Mouse (Mus musculus) lung, postnatal 14 days (tissue): ENCODE results near the gene Slc22a3.

Experiments used
- DNase-seq: peaks from one replicate; pipeline ENCODE4 v3.0.0; 2021

The Slc22a3 gene

DNA sequence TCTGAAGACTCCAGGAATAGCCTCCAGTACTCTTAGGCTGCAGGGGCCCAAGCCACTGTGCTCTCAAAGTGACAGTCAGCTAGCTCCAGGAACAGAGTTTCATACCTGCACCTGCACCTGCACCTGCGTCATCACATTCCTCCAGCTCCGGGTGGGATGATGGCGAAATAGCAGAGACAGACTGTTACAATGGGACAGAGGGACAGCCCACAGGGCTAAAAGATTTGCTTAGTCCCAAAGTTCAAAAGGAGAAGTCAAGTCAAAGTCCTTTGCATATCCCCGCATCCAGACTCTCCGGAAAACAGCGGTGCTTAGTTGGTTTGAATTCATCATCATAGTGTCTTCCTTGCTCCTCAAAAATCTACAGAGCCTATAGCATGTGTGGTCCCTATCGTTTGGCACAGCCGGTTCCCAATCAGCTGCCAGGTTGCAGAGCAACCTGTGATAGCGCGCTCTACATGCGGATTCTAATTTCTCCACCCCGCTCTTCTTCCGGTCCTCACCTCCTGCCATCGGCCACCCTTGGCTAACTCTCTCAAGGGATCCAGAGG is at the start of gene Slc22a3:
Slc22a3 (minus strand) TSS at position 51 of the 551 bp plus-strand sequence.
- no peak for DNase-seq

DNA sequence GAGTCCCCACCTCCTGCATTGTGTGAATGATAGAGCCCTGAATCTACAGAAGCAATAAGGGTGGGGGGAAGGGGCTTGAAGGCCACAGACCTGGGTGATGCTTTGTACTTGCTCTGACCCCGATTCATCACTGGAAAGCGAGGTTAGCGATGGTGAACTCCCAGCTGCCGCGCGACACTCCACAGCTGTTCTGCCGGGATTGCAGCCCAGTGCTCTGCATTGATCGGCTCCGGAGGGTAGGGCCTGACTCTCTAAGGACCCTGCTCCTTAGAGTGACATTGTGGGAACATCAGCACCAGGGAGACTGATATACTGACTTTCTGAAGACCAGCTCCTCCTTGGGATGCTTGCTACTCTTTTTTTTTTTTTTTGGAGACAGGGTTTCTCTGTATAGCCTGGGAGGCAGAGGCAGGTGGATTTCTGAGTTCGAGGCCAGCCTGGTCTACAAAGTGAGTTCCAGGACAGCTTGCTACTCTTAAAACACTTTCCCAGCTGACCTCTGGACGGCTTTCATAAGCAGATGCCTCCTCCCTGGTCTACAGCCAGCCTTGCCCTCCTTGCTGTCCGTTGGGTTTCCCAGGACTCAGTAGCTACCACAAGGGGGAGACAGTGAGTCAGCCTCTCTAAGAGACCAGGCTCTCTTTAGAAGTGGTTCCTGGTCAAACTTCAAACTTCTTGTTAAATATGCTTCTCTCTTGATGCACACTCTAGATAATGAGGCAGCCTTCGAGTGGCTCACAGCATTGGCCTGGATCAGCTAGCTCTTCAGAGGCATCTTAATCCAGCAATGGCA is 27.0 kb upstream of the Slc22a3 start:
- DNase-seq = peak; percentile 82

DNA sequence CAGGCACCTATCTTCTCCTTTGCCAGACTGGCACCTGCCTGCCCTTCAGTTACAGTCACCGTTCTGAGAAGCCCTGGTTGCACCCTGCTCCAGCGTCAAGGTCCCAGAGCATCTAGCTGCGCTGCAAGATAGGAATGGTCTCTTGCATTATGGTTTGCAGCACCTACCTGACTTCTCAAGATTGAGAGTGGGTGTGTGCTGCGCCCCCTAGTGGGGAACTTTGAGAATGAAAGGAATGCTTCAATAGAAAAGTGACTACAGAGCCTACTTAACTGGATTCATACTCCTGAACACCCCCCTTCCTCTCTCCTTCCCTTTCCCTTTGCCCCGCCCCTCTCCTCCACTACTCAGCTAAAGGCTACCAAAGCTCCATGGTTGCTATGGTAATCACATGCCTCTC is 24.6 kb upstream of the Slc22a3 start:
- DNase-seq = peak; percentile 65

DNA sequence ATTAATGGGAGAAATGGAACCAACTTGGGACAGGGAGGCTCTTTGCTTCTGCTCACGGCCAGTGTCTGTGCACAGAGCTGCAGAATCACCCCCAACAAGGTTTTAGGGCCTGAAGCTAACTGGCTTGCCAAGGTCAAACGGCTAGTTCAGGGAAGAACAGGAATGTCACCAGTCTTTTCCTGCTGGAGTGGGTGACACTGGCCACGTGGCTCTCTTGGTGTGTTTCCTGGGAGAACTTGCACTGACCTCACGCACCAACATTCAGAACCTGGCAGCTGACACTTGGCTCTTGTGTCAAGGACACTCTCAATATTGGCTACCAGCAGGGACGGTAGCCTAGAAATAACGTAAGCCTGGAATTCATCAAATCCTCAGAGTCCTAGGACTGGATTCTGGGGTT is 22.6 kb upstream of the Slc22a3 start:
- DNase-seq = no peak

DNA sequence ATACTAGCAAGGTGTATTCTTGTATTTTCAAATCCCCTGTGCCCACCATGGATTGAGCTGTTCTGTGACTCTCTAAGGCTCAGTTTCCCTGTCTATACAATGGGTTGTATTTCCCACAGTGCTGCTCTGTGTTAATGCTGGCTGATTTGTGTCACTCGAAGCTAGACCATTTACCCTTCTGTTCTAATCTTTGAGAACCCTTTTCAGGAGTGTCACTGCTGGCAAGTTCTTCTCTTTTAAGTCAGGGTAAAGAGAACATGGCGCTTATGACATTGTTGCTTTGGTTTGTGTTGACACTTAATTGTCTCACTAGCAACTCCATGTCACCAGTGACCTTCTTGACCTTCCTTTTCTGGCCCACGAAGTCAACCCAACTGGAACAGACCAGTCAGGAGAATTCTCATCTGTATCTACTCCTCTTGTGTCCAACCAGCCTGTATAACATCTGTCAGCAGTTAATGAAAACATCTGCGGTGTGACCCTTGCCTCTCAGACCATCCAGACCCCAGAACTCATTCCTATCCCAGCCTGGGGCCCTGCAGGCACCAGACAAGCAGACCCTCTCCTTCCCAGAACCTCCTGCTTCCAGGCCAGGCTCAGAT is 22.0 kb upstream of the Slc22a3 start:
- no peak for DNase-seq

DNA sequence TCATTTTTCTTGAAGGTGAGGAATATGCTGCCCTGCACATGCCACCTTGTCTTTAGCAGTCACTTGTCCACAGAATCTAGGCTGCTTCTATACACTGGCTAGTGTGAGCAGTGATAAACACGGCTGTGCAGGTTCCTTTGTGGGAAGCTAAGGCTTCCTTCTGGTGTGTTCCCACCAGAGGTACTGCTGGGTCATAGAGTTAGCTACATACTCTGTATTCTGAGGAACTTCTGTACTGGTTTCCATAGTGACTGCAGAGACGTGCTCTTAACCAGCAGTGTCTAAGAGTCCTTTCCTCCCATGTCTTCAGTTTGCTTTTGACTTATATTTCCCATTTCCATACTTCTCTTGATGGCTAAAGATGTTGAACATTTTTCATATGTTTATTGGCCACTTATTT is 11.6 kb upstream of the Slc22a3 start:
- DNase-seq = no peak

DNA sequence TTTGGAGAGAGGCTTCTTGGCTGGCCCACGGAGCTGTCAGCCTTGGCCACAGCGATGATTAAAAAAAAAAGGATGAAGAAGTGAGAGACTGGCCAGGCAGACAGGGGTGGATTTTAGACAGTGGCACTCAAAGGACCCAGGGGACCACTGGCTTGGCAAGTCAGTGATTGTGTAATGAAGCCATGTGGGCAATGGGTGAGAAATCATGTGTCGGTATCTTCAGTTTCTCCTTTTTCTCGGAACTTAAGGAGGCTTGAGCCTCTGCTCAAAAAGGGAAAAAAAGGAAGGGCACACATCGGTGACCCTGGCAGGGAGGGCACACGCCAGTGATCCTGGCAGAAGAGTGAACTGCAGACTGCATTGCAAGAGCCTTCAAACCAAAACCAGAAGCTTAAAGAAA is 10.7 kb upstream of the Slc22a3 start:
- no peak for DNase-seq

DNA sequence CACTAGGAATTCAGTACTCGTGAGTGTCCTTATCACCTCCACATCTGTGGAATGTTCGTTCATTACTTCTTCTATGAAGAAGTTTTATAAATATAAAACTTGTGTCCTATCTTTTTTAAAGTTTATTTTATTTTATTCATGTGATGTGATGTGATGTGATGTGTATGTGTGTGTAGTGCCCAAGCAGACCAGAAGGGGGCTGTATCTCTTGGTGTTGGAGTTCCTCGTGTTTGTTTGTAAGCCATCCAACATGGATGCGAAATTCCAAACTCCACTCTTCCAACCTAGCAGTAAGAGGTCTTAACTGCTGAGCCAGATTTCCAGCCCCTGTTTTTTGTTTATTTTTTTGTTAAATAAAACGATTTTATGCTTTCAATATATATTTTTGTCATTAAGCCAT is 6.5 kb upstream of the Slc22a3 start:
- DNase-seq = no peak

DNA sequence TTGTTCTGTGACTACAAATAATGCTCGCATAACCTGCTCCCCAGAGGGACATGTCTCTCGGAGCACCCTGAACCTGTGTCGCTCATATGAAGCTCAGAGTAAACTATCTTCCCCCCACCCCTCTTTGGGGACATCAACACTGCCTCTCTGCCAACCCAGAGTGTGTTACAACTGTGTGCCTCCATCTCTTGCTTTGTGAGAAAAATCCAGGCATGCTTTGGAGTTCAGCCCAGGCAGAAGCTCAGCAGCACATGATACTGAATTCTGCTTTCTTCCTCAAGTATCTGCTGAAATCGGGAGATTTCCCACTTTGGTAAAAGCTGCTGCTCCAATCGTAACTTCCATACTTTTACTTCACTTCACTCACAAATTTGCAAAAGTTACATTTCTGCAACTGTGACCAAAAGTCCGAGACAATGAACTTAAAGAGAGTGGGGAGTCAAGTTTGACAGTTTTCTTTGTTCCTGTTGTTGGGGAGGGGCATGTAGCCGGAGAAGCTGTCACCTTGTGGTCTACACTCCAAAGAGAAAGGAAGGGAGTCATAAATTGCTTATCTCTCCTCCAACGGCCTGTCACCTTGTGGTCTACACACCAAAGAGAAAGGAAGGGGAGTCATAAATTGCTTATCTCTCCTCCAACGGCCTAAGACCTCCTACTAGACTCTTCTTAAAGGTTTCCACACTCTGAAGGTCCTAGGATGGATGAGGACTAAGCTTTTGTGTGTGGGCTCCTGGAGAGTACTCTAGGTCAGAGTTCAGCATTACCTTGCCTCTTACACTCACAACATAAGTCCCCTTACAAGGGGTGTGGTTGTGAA is 5.8 kb upstream of the Slc22a3 start:
- DNase-seq = no peak

DNA sequence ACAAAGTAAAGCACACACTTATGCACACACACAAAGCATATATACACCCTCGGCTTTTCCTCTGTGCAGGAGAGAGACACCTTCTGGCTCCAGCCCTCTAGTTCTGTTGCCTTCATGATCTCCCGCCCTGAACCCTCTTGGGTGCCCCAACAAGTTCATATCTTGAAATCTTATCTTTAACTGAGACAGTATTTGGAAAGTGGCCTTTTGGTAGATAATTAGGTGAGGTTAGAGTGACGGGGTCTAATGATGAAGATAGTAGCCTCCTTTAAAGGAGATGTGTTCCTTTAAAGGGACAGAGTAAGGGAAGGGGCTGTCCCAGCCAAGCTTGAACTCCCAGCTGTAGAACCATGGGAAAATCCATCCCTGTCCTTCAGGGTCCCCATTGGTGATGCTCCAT is 3.7 kb upstream of the Slc22a3 start:
- no peak for DNase-seq

DNA sequence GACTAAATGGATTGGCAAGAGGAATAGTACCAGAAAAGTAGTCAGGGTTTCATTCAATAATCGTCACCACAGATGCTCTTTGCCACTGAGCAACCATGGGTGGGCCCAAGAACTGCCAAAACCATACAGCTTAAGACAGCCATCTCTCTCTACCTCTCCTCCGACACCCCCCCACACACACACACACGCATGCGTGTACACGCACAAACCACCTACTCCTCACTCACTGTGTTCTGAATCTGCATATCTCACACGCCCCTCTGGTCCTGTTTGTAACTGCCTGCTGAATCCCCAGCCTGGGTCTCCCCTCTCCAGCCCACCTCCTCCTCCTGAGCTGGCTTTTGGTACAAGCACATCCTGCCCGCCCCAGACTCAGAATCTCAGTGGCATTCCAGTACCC is 872 bp upstream of the Slc22a3 start:
- no peak for DNase-seq

DNA sequence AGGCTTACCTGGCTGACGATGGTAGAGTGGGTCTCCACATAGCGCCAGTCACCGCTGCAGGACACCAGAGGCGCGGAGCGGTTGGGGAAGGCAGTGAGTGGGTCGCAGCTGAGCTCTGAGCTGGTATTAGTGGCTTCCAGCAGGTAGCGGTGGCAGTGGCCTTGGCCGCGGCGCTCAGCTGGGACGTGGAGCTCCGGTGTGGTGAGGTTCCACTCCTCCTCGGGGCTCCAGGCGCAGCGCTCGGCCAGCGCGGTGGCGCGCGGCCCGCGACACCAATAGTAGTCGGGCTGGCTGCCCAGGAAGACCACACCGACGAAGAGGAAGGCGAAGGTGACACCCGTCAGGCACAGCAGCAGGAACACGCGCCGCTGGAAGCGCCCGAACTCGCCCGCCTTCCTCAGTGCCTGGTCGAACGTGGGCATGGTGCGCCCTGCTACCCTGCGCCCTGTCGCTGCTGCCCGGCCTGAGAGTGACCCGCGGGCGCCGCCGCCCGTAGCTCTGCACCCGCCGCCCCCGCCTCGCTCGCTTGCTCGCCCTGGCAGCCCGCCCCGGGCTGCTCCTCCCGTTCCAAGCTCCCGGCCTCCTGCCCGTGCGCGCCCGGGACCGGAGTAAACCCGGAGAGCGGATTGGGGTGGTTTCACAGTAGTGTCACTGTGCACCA is 471 bp downstream of the Slc22a3 start:
- DNase-seq = peak; percentile 56

DNA sequence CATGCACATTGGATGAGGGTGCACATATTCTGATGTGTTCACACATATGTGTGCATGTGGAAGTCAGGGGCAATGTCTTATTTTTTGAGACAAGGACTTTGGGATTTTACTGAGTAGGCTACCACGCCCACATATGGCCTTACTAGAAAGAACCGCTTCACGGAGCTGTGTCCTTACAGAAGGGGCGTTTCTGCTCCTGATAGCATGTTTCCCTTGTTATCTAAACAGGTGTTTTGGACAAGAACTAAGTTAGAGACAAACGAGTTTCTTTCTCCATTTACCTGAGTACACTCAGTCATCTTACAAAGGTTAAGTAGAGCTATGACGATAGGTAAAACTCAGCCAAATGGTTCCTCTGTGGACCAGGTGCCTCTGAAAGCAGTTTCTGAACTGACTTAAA is 1.8 kb downstream of the Slc22a3 start:
- DNase-seq = no peak

DNA sequence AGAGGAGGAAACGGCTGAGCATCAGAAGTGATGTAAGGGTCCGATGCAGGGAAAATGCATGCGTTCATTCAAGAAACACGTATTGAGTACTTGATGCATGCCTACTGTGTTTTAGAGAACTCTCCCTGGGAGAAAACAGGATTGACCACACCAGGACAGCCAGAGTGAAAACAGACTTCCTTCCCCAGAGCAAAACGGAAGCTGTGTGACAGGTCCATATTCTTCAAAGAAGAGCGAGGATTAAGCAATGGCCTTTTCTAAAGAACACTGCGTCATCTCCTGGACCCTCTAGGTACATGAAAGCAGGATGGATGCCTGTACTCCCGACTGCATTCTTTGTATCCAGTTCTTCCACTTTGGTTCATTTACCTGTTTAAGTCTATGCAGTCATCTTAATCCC is 8.1 kb downstream of the Slc22a3 start:
- DNase-seq = no peak

DNA sequence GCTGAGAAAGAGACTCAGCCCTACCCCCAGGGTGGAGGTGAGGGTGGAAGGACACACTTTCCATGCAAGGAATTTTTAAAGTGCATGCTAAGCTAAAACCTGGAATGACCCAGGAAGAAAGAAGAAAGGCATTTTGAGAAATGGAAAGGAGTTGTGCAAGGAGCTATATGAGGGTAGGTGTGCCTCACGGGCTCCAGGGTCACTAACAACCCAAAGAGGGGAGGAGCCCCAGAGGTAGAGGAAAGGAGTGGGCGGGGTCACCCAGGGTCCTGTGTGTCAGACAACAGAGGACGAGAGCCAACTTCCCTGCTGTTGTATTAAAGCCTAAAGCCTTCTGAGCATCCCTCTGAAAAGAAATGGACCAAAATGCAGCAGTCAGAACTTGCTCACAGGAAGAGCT is 11.9 kb downstream of the Slc22a3 start:
- DNase-seq = no peak

DNA sequence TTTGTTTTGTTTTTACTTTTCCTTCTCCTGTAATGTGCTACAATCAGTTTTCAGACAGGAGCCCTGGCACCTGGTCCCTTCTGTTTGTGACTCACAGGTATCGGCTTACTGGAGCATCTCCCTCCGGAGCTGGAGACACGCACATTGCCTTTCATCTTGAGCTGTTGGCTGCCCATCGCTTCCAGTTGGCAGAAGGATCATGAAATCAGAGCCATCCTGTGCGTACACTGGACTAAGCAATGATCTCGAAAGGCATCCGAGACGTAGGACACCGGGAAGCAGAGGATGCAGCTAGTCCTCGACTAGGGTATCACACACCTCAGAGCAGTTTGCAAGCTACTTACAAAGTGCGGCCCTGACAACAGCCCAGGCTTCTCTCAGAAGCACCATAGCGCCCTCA is 15.9 kb downstream of the Slc22a3 start:
- no peak for DNase-seq

DNA sequence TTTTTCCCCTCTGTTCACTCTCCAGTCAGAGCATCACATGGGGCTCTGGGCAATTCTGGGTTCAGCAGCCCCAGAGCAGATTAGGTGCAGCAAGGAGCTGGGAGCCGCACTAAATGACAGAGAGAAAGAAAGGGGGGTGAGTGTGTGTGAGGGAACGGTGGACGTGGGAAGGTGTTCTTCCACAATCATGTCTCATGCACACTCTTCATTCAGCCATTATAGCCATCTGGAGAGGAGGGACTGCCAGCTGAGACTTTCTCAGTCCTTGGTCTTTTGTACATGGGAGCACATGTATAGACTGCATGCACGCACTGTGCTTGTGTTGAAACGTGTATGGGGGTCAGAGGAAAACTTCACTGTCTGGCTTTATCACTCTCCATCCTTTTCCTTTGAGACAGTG is 17.6 kb downstream of the Slc22a3 start:
- no peak for DNase-seq

DNA sequence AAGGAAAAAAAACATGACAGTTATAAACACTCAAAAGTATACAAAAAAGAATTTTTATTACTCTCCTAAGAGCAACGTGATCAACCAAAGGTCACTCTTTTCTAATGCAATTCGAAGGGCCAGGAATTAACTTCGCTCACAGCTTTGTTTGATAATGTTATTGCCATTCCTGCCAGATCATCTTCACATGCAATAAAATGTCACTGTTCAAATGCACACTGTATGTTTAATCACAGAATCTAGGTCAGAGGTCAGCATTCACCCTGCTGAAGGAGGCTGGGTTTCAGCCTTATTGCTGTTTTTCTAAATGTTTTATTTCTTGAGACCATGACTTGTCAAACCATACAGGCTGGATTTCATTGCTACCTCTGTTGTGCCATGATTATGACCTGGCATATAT is 21.8 kb downstream of the Slc22a3 start:
- DNase-seq = no peak

DNA sequence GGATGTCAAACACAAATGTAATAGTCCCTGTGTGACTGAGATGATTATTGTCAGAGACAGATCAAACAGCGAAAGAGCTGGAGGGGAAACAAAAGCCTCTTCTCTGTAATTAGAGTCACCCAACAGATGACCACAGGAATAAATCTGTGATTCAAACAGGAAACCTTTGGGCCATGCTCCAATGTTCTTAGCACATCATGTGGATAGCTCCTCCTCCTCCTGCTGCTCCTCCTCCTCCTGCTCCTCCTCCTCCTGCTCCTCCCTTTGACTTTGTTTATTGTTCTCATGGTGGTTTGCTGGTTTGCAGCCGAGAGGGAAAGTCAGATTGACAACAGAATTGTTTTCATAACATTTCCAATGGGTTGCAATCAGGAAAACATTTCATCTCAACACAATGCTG is 28.1 kb downstream of the Slc22a3 start:
- no peak for DNase-seq

DNA sequence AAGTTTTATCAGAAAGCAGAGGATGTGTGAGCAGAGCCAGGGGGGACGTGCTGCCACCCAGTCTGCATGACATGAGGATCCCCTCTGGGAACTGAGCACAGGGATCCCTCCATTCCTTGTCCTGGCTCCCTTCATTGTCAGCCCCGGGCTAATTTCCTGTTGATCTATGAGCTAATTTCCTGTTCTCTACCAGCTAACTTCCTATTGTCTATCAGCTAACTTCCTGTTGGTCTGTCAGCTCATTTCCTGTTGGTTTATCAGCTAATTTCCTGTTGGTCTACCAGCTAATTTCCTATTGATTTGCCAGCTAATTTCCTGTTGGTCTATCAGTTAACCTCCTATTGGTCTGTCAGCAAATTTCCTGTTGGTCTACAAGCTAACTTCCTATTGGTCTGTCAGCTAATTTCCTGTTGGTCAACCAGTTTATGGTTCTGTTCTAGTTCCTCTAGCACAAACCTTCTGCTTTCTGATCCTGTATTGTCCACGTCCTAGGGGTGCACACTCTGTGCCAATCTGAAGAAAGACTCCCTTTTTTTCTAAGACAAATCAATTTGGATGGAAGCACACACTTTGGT is 32.9 kb downstream of the Slc22a3 start:
- DNase-seq = no peak

DNA sequence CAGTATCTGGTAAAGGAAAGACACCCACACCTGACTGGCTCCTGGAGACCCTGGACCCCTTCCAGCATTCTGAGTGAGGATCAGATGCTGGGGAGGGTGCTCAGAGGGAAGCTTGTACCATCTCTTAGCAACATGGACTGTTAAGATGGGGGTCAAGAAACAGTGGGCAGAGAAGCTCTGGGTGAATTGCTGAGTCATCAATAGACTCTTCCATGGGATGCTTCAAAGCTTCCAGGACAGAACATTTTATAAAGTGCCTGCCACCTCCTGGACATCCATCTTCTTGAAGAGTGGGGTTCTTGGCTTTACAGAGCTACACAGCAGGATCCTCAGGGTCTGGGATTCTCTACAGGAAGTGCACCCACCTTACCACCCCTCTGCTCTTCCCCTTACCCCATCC is 35.0 kb downstream of the Slc22a3 start:
- DNase-seq = no peak

DNA sequence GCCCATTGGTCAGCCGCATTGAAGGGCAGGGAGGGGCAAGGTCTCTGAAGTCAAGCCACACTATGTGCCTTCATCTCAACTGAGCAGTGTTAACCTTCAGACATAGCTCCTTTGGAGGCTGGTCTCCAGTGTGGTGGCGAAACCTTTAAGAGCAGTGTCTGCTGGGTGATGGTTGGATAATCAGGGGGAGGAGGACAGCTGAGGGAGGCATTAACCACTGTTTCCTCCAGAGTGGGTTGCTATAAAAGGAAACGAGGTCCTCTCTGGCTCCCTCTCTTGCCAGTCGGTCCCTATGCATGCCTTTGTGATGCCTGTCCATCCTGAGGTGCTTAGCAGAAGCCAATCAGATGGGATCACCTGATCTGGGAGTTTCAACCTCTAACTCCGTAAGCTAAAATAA is 38.8 kb downstream of the Slc22a3 start:
- DNase-seq = no peak

DNA sequence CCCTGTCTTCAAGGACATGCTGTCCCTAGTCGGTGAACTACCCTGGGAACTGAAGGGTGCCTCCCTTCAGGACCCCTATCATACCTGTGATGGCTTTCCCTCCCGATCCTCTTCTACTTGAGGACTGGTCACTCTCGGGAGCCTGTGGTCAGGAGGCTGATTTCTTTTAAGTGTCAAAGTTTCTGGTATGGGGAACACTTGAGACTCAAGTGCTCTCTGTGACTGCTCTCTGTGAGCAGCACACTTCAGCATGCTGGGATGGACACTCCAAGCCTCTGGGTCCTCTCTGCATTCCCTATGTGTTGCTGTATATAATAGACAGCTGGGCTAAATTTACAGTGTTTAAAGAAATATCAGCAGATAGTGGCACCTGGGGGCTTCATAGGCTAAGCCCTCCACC is 39.9 kb downstream of the Slc22a3 start:
- DNase-seq = peak; percentile 20
